Mouse (Mus musculus) ES-Bruce4 (cell line): ENCODE measurements around the gene Tmem169.

Source experiments
- CTCF ChIP-seq: IDR thresholded peaks from one replicate; pipeline ENCODE4 v1.8.1; 2011; ENCODE audit warnings: low read depth, low read length
- POLR2A ChIP-seq: IDR thresholded peaks from one replicate; pipeline ENCODE4 v1.8.1; 2011; ENCODE audit warnings: low read length; ENCODE audit not compliant: insufficient read depth

DNA sequence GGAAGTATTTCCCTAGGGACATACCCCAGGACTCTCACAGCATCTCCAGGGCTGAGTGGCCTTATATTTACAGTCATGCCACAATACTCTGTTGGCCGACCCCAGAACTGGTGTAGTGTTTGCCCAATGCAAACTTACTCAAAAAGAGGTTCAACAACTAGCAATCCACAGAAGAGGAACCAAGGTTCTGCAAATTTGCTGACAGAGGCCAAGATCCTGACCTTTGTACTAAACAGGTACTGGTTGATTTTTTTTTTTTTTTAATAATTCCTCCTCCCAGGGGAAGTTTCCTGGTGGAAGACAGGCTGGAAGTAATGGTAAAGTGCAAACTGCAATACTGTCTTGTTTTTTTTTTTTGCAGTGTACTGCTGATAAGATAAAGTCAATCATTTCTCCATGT is 1.6 kb upstream of the Tmem169 start:
- TF ChIP-seq POLR2A (no peak), CTCF (no peak)
